Mouse (Mus musculus): ENCODE data around the gene Eif2b4. TPM values are rescaled to one million over a fixed set of nuclear protein-coding genes. Genes with fewer than 3 reads are reported as not detected.

The Eif2b4 gene
- 54.1 and 61.0 TPM in 2 replicates for polyA plus RNA-seq (2012; rRNA removed)

- Histone ChIP-seq H3K4me3 (ENCODE audit: insufficient read depth, low read depth, low read length) (peak within 1 kb of the TSS; percentile 83), H3K36me3 (ENCODE audit: control insufficient read depth, insufficient read depth, low read length) (peaks cover 7% of the 10 kb centered on the region), H3K27ac (ENCODE audit: insufficient read depth, low read depth, low read length) (peak within 1 kb of the TSS; percentile 88), H3K27me3 (replicated peaks; ENCODE audit: control insufficient read depth, insufficient read depth, low read length) (no peaks in the 10 kb centered on the region), H3K4me1 (ENCODE audit: control insufficient read depth, insufficient read depth, low read length) (peaks cover 7% of the 10 kb centered on the region)
- WGBS: under 1% methylated on average over 48 of the region's 48 CpGs
- peak; percentile 75 for TF ChIP-seq POLR2A (IDR thresholded peaks at IDR 0.05; ENCODE audit: low read depth, low read length)
- TF ChIP-seq CTCF (conservative IDR thresholded peaks at IDR 0.05; ENCODE audit: insufficient read depth, insufficient read length, low read depth, low read length): peak; percentile 51
- DNase-seq: peak; percentile 100
Observed at GRCm38 (mm10) chr5:31192939-31193630, at the start of gene Eif2b4, which contains the start of gene Snx17. TSS of gene Eif2b4 (minus strand) at chr5:31193430. TSS of gene Snx17 (plus strand) at chr5:31193227.

DNA sequence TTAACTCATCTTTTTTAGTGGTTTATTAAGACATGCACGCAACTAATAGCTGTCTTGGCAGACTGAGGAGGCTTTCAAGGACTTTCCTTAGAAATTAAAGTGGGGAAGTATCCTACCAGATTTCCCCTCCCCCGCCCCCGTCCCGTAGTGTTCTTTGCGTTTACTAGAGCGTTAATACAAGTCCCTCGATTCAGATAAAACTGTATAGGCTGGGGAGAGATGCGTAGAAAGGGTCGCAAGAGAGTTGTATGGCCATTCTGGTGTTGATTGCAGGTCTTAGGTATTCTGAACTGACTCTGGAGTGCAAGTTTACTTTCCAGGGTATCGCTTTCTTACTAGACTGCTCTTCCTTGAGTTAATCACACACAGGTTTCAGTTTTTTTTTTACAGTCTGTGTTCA, 49.0 kb upstream of the Eif2b4 start:
- no peaks in the 10 kb centered on the region for H3K27me3 ChIP-seq (replicated peaks; ENCODE audit: control insufficient read depth, insufficient read depth, low read length)
- peaks cover 7% of the 10 kb centered on the region; the same call in 1 of the 2 replicates for H3K4me1 ChIP-seq (ENCODE audit: control insufficient read depth, insufficient read depth, low read length)
- H3K36me3 ChIP-seq (ENCODE audit: control insufficient read depth, insufficient read depth, low read length): peaks cover 4% of the 10 kb centered on the region; the same call in 1 of the 2 replicates
- no peak overlapping the region for H3K4me3 ChIP-seq (ENCODE audit: insufficient read depth, low read depth, low read length)
- TF ChIP-seq CTCF (conservative IDR thresholded peaks at IDR 0.05; ENCODE audit: insufficient read depth, insufficient read length, low read depth, low read length) (no peak), POLR2A (IDR thresholded peaks at IDR 0.05; ENCODE audit: low read depth, low read length) (no peak)
- DNase-seq: no peak
- no peak overlapping the region for H3K27ac ChIP-seq (ENCODE audit: insufficient read depth, low read depth, low read length)
- WGBS: 8% methylated on average over 10 of the region's 10 CpGs

DNA sequence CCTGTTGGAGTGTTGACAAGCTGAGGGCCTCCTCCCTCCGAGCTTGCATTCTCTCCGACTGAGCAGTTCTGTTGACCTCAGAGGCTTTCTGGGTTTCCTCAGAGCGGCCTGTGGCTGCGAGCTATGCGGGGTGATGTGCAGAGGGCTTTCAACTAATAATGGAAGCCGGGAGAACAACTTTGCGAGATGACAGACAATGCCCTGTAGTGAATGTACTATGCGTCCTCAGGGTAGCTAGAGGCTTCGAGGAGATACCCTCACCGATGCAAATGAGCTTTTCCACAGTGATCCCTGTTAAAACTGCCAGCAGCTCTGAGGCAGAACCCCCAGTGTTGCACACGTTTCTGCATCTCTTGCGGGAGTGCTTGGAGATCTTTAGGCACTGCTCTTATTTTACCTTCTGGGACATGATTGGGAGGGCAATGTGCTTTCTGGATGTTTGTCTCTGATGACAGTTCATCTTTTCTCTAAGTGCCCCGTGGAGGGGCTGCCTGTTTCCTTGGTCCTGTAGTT, 48.3 kb upstream of the Eif2b4 start:
- TF ChIP-seq CTCF (conservative IDR thresholded peaks at IDR 0.05; ENCODE audit: insufficient read depth, insufficient read length, low read depth, low read length): no peak
- TF ChIP-seq POLR2A (IDR thresholded peaks at IDR 0.05; ENCODE audit: low read depth, low read length): no peak
- under 1% methylated on average over 13 of the region's 13 CpGs for WGBS
- DNase-seq: no peak

GRCm38 (mm10) chr5:31240637-31241521, 47.6 kb upstream of the Eif2b4 start, which contains the start of the genes Nrbp1 and Gm9970:
TSS of gene Nrbp1 (plus strand) at chr5:31240864.
TSS of gene Gm9970 (minus strand) at chr5:31241232.
- peaks cover 7% of the 10 kb centered on the region; the same call in 1 of the 2 replicates for H3K4me1 ChIP-seq (ENCODE audit: control insufficient read depth, insufficient read depth, low read length)
- peak within 1 kb of the TSS; percentile 97 for H3K4me3 ChIP-seq (ENCODE audit: insufficient read depth, low read depth, low read length)
- H3K36me3 ChIP-seq (ENCODE audit: control insufficient read depth, insufficient read depth, low read length): peaks cover 4% of the 10 kb centered on the region; the same call in 1 of the 2 replicates
- DNase-seq: peak; percentile 98
- H3K27me3 ChIP-seq (replicated peaks; ENCODE audit: control insufficient read depth, insufficient read depth, low read length): no peaks in the 10 kb centered on the region
- H3K27ac ChIP-seq (ENCODE audit: insufficient read depth, low read depth, low read length): peak within 1 kb of the TSS; percentile 94
- TF ChIP-seq CTCF (conservative IDR thresholded peaks at IDR 0.05; ENCODE audit: insufficient read depth, insufficient read length, low read depth, low read length) (no peak), POLR2A (IDR thresholded peaks at IDR 0.05; ENCODE audit: low read depth, low read length) (peak; percentile 69)
- WGBS: under 1% methylated on average over 103 of the region's 103 CpGs

More for the DNA sequence above, 48.3 kb upstream of the Eif2b4 start:
- Histone ChIP-seq H3K27ac (ENCODE audit: insufficient read depth, low read depth, low read length) (peak overlapping the region; percentile 29; the same call in 1 of the 2 replicates), H3K4me3 (ENCODE audit: insufficient read depth, low read depth, low read length) (peak overlapping the region; percentile 91), H3K36me3 (ENCODE audit: control insufficient read depth, insufficient read depth, low read length) (peaks cover 4% of the 10 kb centered on the region; the same call in 1 of the 2 replicates), H3K4me1 (ENCODE audit: control insufficient read depth, insufficient read depth, low read length) (peaks cover 7% of the 10 kb centered on the region; the same call in 1 of the 2 replicates), H3K27me3 (replicated peaks; ENCODE audit: control insufficient read depth, insufficient read depth, low read length) (no peaks in the 10 kb centered on the region)

DNA sequence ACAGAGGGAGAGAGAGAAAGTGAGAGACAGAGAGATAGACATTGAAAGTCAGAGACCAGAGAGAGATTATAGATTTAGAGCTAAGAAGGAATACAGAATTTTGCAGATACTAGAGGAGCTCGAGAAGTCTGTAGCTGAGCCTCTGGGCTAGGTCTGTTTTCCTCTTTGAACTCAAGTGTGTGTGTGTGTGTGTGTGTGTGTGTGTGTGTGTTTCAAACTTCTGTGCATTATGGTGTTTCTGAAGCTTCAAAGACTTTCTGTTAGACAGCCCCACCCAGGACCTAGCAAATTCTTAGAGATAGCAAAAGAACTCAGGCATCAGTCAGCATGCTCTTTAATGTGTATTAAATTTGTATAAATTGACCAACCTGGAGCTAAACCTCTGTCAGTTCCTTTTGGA, 33.4 kb upstream of the Eif2b4 start:
- WGBS: 74% methylated on average over 1 of the region's 1 CpGs
- Histone ChIP-seq H3K27me3 (replicated peaks; ENCODE audit: control insufficient read depth, insufficient read depth, low read length) (no peaks in the 10 kb centered on the region), H3K36me3 (ENCODE audit: control insufficient read depth, insufficient read depth, low read length) (no peaks in the 10 kb centered on the region), H3K4me1 (ENCODE audit: control insufficient read depth, insufficient read depth, low read length) (no peaks in the 10 kb centered on the region), H3K4me3 (ENCODE audit: insufficient read depth, low read depth, low read length) (no peak overlapping the region), H3K27ac (ENCODE audit: insufficient read depth, low read depth, low read length) (no peak overlapping the region)
- TF ChIP-seq POLR2A (IDR thresholded peaks at IDR 0.05; ENCODE audit: low read depth, low read length): no peak
- TF ChIP-seq CTCF (conservative IDR thresholded peaks at IDR 0.05; ENCODE audit: insufficient read depth, insufficient read length, low read depth, low read length): no peak
- DNase-seq: no peak

- no peak for TF ChIP-seq CTCF (conservative IDR thresholded peaks at IDR 0.05; ENCODE audit: insufficient read depth, insufficient read length, low read depth, low read length)
- no peak for TF ChIP-seq POLR2A (IDR thresholded peaks at IDR 0.05; ENCODE audit: low read depth, low read length)
- Histone ChIP-seq H3K4me1 (ENCODE audit: control insufficient read depth, insufficient read depth, low read length) (no peaks in the 10 kb centered on the region), H3K36me3 (ENCODE audit: control insufficient read depth, insufficient read depth, low read length) (no peaks in the 10 kb centered on the region), H3K27me3 (replicated peaks; ENCODE audit: control insufficient read depth, insufficient read depth, low read length) (no peaks in the 10 kb centered on the region), H3K27ac (ENCODE audit: insufficient read depth, low read depth, low read length) (no peak overlapping the region), H3K4me3 (ENCODE audit: insufficient read depth, low read depth, low read length) (no peak overlapping the region)
- 91% methylated on average over 9 of the region's 9 CpGs for WGBS
- DNase-seq: no peak
Observed at GRCm38 (mm10) chr5:31222696-31223095, 29.5 kb upstream of the Eif2b4 start.
